Mouse (Mus musculus): ENCODE results near the gene Evi2. TPM values are rescaled to one million over a fixed set of nuclear protein-coding genes. Genes with fewer than 3 reads are reported as not detected.

The Evi2 gene
- polyA plus RNA-seq (2017; shearing (Covaris generic)), result 1 to 10 TPM; 3.7 to 6.3 TPM

DNA sequence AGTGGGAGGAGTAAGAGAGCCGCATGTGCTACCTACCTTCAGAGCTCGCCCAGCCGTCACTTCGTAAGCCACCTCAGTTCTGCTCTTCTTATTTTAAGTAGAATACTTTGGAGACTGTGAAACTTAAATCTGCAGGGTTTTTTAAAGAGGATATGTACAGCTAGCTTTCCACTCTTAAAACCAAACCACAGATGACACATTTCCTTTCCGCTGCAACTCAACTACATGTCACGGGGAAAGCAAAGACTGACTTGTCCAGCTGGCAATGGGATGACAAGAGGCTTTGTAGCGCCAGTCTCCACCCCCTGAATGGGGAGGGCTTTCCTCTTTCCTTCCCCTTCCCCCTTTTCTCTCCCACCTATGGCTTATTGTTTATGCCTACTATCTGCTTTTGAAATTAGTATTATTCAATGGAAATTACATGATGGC lies at the start of gene Evi2, which contains the start of gene Evi2a:
Gene Evi2 (minus strand): TSS at position 257 of the 429 bp plus-strand sequence.
Gene Evi2a (minus strand): TSS at position 277 of the 429 bp plus-strand sequence.

GRCm38 (mm10) chr11:79523560-79524309 lies 6.7 kb downstream of the Evi2 start, which contains the start of gene Evi2b:
Evi2b (minus strand) TSS chr11:79523762.

GRCm38 (mm10) chr11:79503845-79504244 lies 26.5 kb downstream of the Evi2 start, which contains the start of gene Omg:
Omg (minus strand) TSS chr11:79504084.

Other genes with a start within 250 kb of the Evi2 start
- gene Gm9964, start 233.7 kb downstream of the Evi2 start, polyA plus RNA-seq (2017; shearing (Covaris generic)), result not detected
- gene Nf1, start 190.9 kb downstream of the Evi2 start, polyA plus RNA-seq (2017; shearing (Covaris generic)), result 1 to 10 TPM; 1.1 to 2.8 TPM
- under 1 TPM; 0.20 to 0.54 TPM for gene Omg, start 26.5 kb downstream of the Evi2 start, polyA plus RNA-seq (2017; shearing (Covaris generic))
- 10 to 100 TPM; 65.3 to 79.8 TPM for gene Evi2b, start 6.8 kb downstream of the Evi2 start, polyA plus RNA-seq (2017; shearing (Covaris generic))
- 10 to 100 TPM; 27.9 to 35.0 TPM for gene Evi2a, start within 50 bp of the Evi2 start, polyA plus RNA-seq (2017; shearing (Covaris generic))
- gene Rab11fip4, start 60.6 kb upstream of the Evi2 start, polyA plus RNA-seq (2017; shearing (Covaris generic)), result 10 to 100 TPM; 21.0 to 48.5 TPM